8 mouse cellular contexts compared by ENCODE assay signal in genomic region chr7:127991643-127992487, GRCm38 (mm10). TPM values are rescaled to one million over a fixed set of nuclear protein-coding genes. Genes with fewer than 3 reads are reported as not detected.
A peak's percentile ranks its signal among the peaks of the same experiment; 100 is the strongest.
DNase-seq lines count a peak whose midpoint lies in the region; ATAC-seq and TF ChIP-seq lines count a peak whose summit lies in the region.

No protein-coding gene starts in this region.

- H3K27me3 ChIP-seq in CH12.LX (replicated peaks), result no peaks in the 10 kb centered on the region
- no peaks in the 10 kb centered on the region for H3K27me3 ChIP-seq in heart, postnatal 0 days (ENCODE audit: control insufficient read depth, insufficient read depth, low read length)
- no peaks in the 10 kb centered on the region for H3K27me3 ChIP-seq in liver, postnatal 0 days (ENCODE audit: insufficient read depth, low read length)

- peak; percentile 60 for ATAC-seq in heart, postnatal 0 days (ENCODE audit: insufficient read depth, low read depth)
- ATAC-seq in liver, postnatal 0 days, result peak; percentile 61

- H3K4me3 ChIP-seq in CH12.LX (replicated peaks in 1 of 3; ENCODE audit: low read depth in 2 of 3, low read length in 2 of 3, poor library complexity in 1 of 3), result no peak overlapping the region
- H3K4me3 ChIP-seq in embryonic fibroblast, embryonic 13.5 days (ENCODE audit: insufficient read depth, low read length), result no peak overlapping the region
- no peak overlapping the region for H3K4me3 ChIP-seq in heart, postnatal 0 days (ENCODE audit: low read depth, low read length)
- peak overlapping the region; percentile 51; the same call in 1 of the 2 replicates for H3K4me3 ChIP-seq in liver, postnatal 0 days (ENCODE audit: low read depth, low read length)

- TF ChIP-seq RAD21 in CH12.LX (IDR thresholded peaks at IDR 0.05; ENCODE audit: low read depth, low read length), result peak; percentile 28; the same call in 1 of the 2 replicates

- 55% methylated on average over 6 of the region's 6 CpGs for WGBS in heart, postnatal 0 days
- 17% methylated on average over 6 of the region's 6 CpGs for WGBS in large intestine, adult 2 months
- 42% methylated on average over 6 of the region's 6 CpGs for WGBS in liver, postnatal 0 days (ENCODE audit: insufficient replicate concordance)

- DNase-seq in CH12.LX (ENCODE audit: extremely low read depth), result peak; percentile 66
- DNase-seq in adrenal gland, postnatal 36 days, result peak; percentile 71 to 79
- peak; percentile 47 for DNase-seq in heart, postnatal 0 days (ENCODE audit: low spot score)
- peak; percentile 72 for DNase-seq in large intestine, adult 2 months (ENCODE audit: low read depth, low spot score)
- peak; percentile 80 for DNase-seq in liver, postnatal 0 days
- DNase-seq in ovary, postnatal 14 days (ENCODE audit: low spot score), result peak; percentile 71
- DNase-seq in thymus, postnatal 4 days, result peak; percentile 92

- no peaks in the 10 kb centered on the region for H3K9me3 ChIP-seq in CH12.LX (replicated peaks; ENCODE audit: low read length)
- H3K9me3 ChIP-seq in heart, postnatal 0 days (replicated peaks; ENCODE audit: control insufficient read depth, low read length), result no peaks in the 10 kb centered on the region
- H3K9me3 ChIP-seq in liver, postnatal 0 days (ENCODE audit: low read length), result no peaks in the 10 kb centered on the region

- no peak for TF ChIP-seq POLR2A in CH12.LX (IDR thresholded peaks at IDR 0.05; ENCODE audit: low read depth, low read length)
- TF ChIP-seq POLR2A in embryonic fibroblast, embryonic 13.5 days (IDR thresholded peaks at IDR 0.05; ENCODE audit: low read depth, low read length), result peak; percentile 27; the same call in 1 of the 2 replicates

- H3K27ac ChIP-seq in CH12.LX (ENCODE audit: insufficient read depth, low read depth), result no peak overlapping the region
- H3K27ac ChIP-seq in embryonic fibroblast, embryonic 13.5 days (ENCODE audit: insufficient read depth, low read length), result no peak overlapping the region
- H3K27ac ChIP-seq in heart, postnatal 0 days (ENCODE audit: low read depth), result no peak overlapping the region
- peak overlapping the region; percentile 22; the same call in 1 of the 2 replicates for H3K27ac ChIP-seq in liver, postnatal 0 days (ENCODE audit: low read depth)

- H3K79me2 ChIP-seq in CH12.LX (replicated peaks; ENCODE audit: control insufficient read depth, extremely low read depth, insufficient read depth, poor library complexity, severe bottlenecking), result no peaks in the 10 kb centered on the region

- peak; percentile 56 to 72 for TF ChIP-seq CTCF in CH12.LX (conservative IDR thresholded peaks at IDR 0.05 in 1 of 2, IDR thresholded peaks at IDR 0.05 in 1 of 2; ENCODE audit: low read depth in 2 of 2, low read length in 2 of 2)
- TF ChIP-seq CTCF in embryonic fibroblast, embryonic 13.5 days (IDR thresholded peaks at IDR 0.05; ENCODE audit: borderline replicate concordance, insufficient read depth, low read length), result peak; percentile 14; the same call in 1 of the 2 replicates
- peak; percentile 57 for TF ChIP-seq CTCF in heart, postnatal 0 days (IDR thresholded peaks at IDR 0.05; ENCODE audit: low read depth)
- TF ChIP-seq CTCF in liver, postnatal 0 days (IDR thresholded peaks at IDR 0.05; ENCODE audit: low read depth), result peak; percentile 74

- in situ Hi-C loops in CH12.LX (cut with MboI; ENCODE audit: low pct_ligation_motif_present, low pct_unique_long_range_greater_than_20kb, low sequenced_read_pairs), result loop anchor here (10.0 kb wide), 1 partner anchor 213 kb away; the partner anchor contains the start of gene Cox6a2

- no peak for TF ChIP-seq EP300 in CH12.LX (IDR thresholded peaks at IDR 0.05; ENCODE audit: low read length)
- no peak for TF ChIP-seq EP300 in heart, postnatal 0 days (IDR thresholded peaks at IDR 0.05; ENCODE audit: low read depth)
- no peak for TF ChIP-seq EP300 in liver, postnatal 0 days (IDR thresholded peaks at IDR 0.05; ENCODE audit: low read depth)

- peaks cover 14 to 82% of the 10 kb centered on the region in 2 experiments for H3K36me3 ChIP-seq in CH12.LX (replicated peaks in 1 of 2; ENCODE audit: control insufficient read depth in 1 of 2, insufficient read depth in 1 of 2, low read length in 1 of 2)
- H3K36me3 ChIP-seq in heart, postnatal 0 days (replicated peaks; ENCODE audit: control insufficient read depth, insufficient read depth, low read length), result peaks cover 23% of the 10 kb centered on the region
- H3K36me3 ChIP-seq in liver, postnatal 0 days (replicated peaks; ENCODE audit: insufficient read depth, low read length), result peaks cover 36% of the 10 kb centered on the region

- dilution Hi-C loops in CH12.LX (cut with MboI; ENCODE audit: extremely low pct_ligation_motif_present, extremely low pct_unique_long_range_greater_than_20kb, low sequenced_read_pairs), result no loop called here

- peak overlapping the region; percentile 16; the same call in 1 of the 2 replicates for H3K4me2 ChIP-seq in CH12.LX (ENCODE audit: insufficient read depth, low read depth, poor library complexity, severe bottlenecking)
- no peak overlapping the region for H3K4me2 ChIP-seq in heart, postnatal 0 days (ENCODE audit: low read depth, low read length)
- H3K4me2 ChIP-seq in liver, postnatal 0 days (ENCODE audit: low read depth, low read length), result peak overlapping the region; percentile 72

- H3K4me1 ChIP-seq in CH12.LX (ENCODE audit: control insufficient read depth in 1 of 2, insufficient read depth in 2 of 2), result peaks cover 2 to 21% of the 10 kb centered on the region in 2 experiments; a peak in 3 of 4 replicates
- H3K4me1 ChIP-seq in embryonic fibroblast, embryonic 13.5 days (ENCODE audit: control insufficient read depth, insufficient read depth, low read length), result no peaks in the 10 kb centered on the region
- peaks cover 6% of the 10 kb centered on the region for H3K4me1 ChIP-seq in heart, postnatal 0 days (ENCODE audit: control insufficient read depth, insufficient read depth)
- peaks cover 30% of the 10 kb centered on the region for H3K4me1 ChIP-seq in liver, postnatal 0 days (ENCODE audit: insufficient read depth)

- no peak overlapping the region for H3K9ac ChIP-seq in CH12.LX (ENCODE audit: insufficient read depth, low read depth)
- no peak overlapping the region for H3K9ac ChIP-seq in heart, postnatal 0 days (replicated peaks; ENCODE audit: low read depth, low read length)
- H3K9ac ChIP-seq in liver, postnatal 0 days (replicated peaks), result no peak overlapping the region

TF ChIP-seq in CH12.LX, 34 proteins besides CTCF, POLR2A, EP300 and RAD21:
- peak; percentile 39 for TF ChIP-seq POLR2AphosphoS2 (IDR thresholded peaks at IDR 0.05; ENCODE audit: low read depth, low read length)
- TF ChIP-seq ZNF384 (IDR thresholded peaks at IDR 0.05; ENCODE audit: low read depth, low read length), result peak; percentile 83
- no peak for TF ChIP-seq ELF1 (IDR thresholded peaks at IDR 0.05; ENCODE audit: low read depth, low read length)
- TF ChIP-seq CHD2 (IDR thresholded peaks at IDR 0.05; ENCODE audit: low read length), result peak; percentile 27; the same call in 1 of the 2 replicates
- TF ChIP-seq SMC3 (IDR thresholded peaks at IDR 0.05; ENCODE audit: low read depth, low read length), result peak; percentile 30

RNA-seq across cellular contexts. Expression of gene Pycard, which starts 1.8 kb away (rescaled TPM):
- total RNA-seq in CH12.LX (2012; rRNA removed), result 51.1 and 52.5 TPM in 2 replicates
- 5.1 and 5.3 TPM in 2 replicates for total RNA-seq in CH12.LX (2014; rRNA removed)
- polyA plus RNA-seq in CH12.LX (2012; ENCODE audit: insufficient read length, low read depth), result 8.1 and 10.3 TPM in 2 replicates
- 1 to 10 TPM; 3.6 to 5.4 TPM for total RNA-seq in adrenal gland, postnatal 36 days (2021)
- polyA plus RNA-seq in embryonic fibroblast, embryonic 13.5 days (2011; ENCODE audit: insufficient read length, low read depth, missing spikeins), result 1.0 and 1.5 TPM in 2 replicates
- total RNA-seq in heart, postnatal 0 days (2014; rRNA removed; ENCODE audit: low replicate concordance), result 30.7 and 89.6 TPM in 2 replicates
- polyA plus RNA-seq in heart, postnatal 0 days (2015; fragmentation: Nextera tagmentation; extraction: Ambion mirVana), result 43.0 and 46.4 TPM in 2 replicates
- polyA plus RNA-seq in large intestine, adult 2 months (2012; rRNA removed), result 928 and 1,122 TPM in 2 replicates
- polyA plus RNA-seq in liver, postnatal 0 days (2015; fragmentation: Nextera tagmentation; extraction: Ambion mirVana), result 25.8 TPM in 2 replicates

RNA-seq across cellular contexts. Expression of gene Trim72, which starts 11.9 kb away (rescaled TPM):
- 0.13 TPM in 1 of 2 replicates, not detected in the other for total RNA-seq in CH12.LX (2012; rRNA removed)
- total RNA-seq in CH12.LX (2014; rRNA removed), result not detected in 2 replicates
- polyA plus RNA-seq in CH12.LX (2012; ENCODE audit: insufficient read length, low read depth), result not detected in 2 replicates
- total RNA-seq in adrenal gland, postnatal 36 days (2021), result under 1 TPM in 1 of 2 experiments, not detected in 1; 0.20 TPM
- polyA plus RNA-seq in embryonic fibroblast, embryonic 13.5 days (2011; ENCODE audit: insufficient read length, low read depth, missing spikeins), result not detected in 2 replicates
- total RNA-seq in heart, postnatal 0 days (2014; rRNA removed; ENCODE audit: low replicate concordance), result 22.8 and 52.7 TPM in 2 replicates
- polyA plus RNA-seq in heart, postnatal 0 days (2015; fragmentation: Nextera tagmentation; extraction: Ambion mirVana), result 2.2 and 2.3 TPM in 2 replicates
- 6.8 and 9.8 TPM in 2 replicates for polyA plus RNA-seq in large intestine, adult 2 months (2012; rRNA removed)
- polyA plus RNA-seq in liver, postnatal 0 days (2015; fragmentation: Nextera tagmentation; extraction: Ambion mirVana), result 0.12 TPM in 1 of 2 replicates, not detected in the other

RNA-seq across cellular contexts. Expression of gene Fus, which starts 24.6 kb away (rescaled TPM):
- total RNA-seq in CH12.LX (2012; rRNA removed) (57.7 and 61.8 TPM in 2 replicates), CH12.LX (2014; rRNA removed) (28.0 and 39.2 TPM in 2 replicates)
- polyA plus RNA-seq in CH12.LX (2012; ENCODE audit: insufficient read length, low read depth), result 832 and 848 TPM in 2 replicates
- 100 to 1,000 TPM; 170 to 229 TPM for total RNA-seq in adrenal gland, postnatal 36 days (2021)
- polyA plus RNA-seq in embryonic fibroblast, embryonic 13.5 days (2011; ENCODE audit: insufficient read length, low read depth, missing spikeins), result 861 and 978 TPM in 2 replicates
- 25.8 and 33.4 TPM in 2 replicates for total RNA-seq in heart, postnatal 0 days (2014; rRNA removed; ENCODE audit: low replicate concordance)
- polyA plus RNA-seq in heart, postnatal 0 days (2015; fragmentation: Nextera tagmentation; extraction: Ambion mirVana), result 134 and 175 TPM in 2 replicates
- 187 and 218 TPM in 2 replicates for polyA plus RNA-seq in large intestine, adult 2 months (2012; rRNA removed)
- polyA plus RNA-seq in liver, postnatal 0 days (2015; fragmentation: Nextera tagmentation; extraction: Ambion mirVana), result 94.5 and 99.2 TPM in 2 replicates

RNA-seq across cellular contexts. Expression of gene Prss36, which starts 45.3 kb away (rescaled TPM):
- 5.2 and 7.7 TPM in 2 replicates for total RNA-seq in CH12.LX (2012; rRNA removed)
- 6.6 and 8.3 TPM in 2 replicates for total RNA-seq in CH12.LX (2014; rRNA removed)
- 6.1 and 7.8 TPM in 2 replicates for polyA plus RNA-seq in CH12.LX (2012; ENCODE audit: insufficient read length, low read depth)
- total RNA-seq in adrenal gland, postnatal 36 days (2021), result 10 to 100 TPM in 1 of 2 experiments, 1 to 10 TPM in 1; 6.7 to 10.7 TPM
- polyA plus RNA-seq in embryonic fibroblast, embryonic 13.5 days (2011; ENCODE audit: insufficient read length, low read depth, missing spikeins), result 6.8 and 7.1 TPM in 2 replicates
- 14.2 and 17.5 TPM in 2 replicates for total RNA-seq in heart, postnatal 0 days (2014; rRNA removed; ENCODE audit: low replicate concordance)
- polyA plus RNA-seq in heart, postnatal 0 days (2015; fragmentation: Nextera tagmentation; extraction: Ambion mirVana), result 10.1 and 10.2 TPM in 2 replicates
- 3.2 and 4.4 TPM in 2 replicates for polyA plus RNA-seq in large intestine, adult 2 months (2012; rRNA removed)
- 3.3 and 4.5 TPM in 2 replicates for polyA plus RNA-seq in liver, postnatal 0 days (2015; fragmentation: Nextera tagmentation; extraction: Ambion mirVana)

Comparison
In these comparisons a context has a peak if more than half of its experiments do, and no peak if none do; other contexts are left out.
1. CTCF ChIP-seq: peak in every context shown above with its lines; median percentile 74 in liver, postnatal 0 days; 64 in CH12.LX; 57 in heart, postnatal 0 days; 14 in embryonic fibroblast, embryonic 13.5 days.
2. RNA of gene Pycard, which starts 1.8 kb away (polyA plus RNA-seq): 928 to 1,122 TPM in large intestine, adult 2 months; 43.0 to 46.4 TPM in heart, postnatal 0 days, 25.8 TPM in liver, postnatal 0 days, 8.1 to 10.3 TPM in CH12.LX and 1.0 to 1.5 TPM in embryonic fibroblast, embryonic 13.5 days; every median in the first group is over 10 times any median in the second.
3. Peak in every context shown above with its lines, with median percentiles within 50 percentile points of each other: DNase-seq.